Mouse (Mus musculus) intestine, postnatal 0 days (tissue): ENCODE measurements at regions not wholly inside any gene's neighbourhood (a gene's known extent, or its start where the extent isn't known, plus 50 kb on each side); places are given as distances from the start of the nearest gene placed in this dataset.

ENCODE experiments used
- ATAC-seq: fragments of 200-750 bp; cut with Nextera tagmentation; 2 replicates; pipeline ENCODE4 v1.8.0; 2017; ENCODE audit warnings: mild to moderate bottlenecking, moderate TSS enrichment, moderate library complexity
- H3K27ac ChIP-seq: fragments of 300-500 bp; sonication (generic); 2 replicates; pipeline ENCODE4 v1.5.1; 2014; ENCODE audit warnings: mild to moderate bottlenecking, low read depth, low read length, moderate library complexity
- H3K27me3 ChIP-seq: fragments of 300-500 bp; sonication (generic); replicated peaks from 2 replicates; pipeline ENCODE4 v1.6.1; 2014; ENCODE audit warnings: low read length, mixed read lengths; ENCODE audit not compliant: control insufficient read depth, insufficient read depth
- H3K36me3 ChIP-seq: fragments of 300-500 bp; sonication (generic); 2 replicates; pipeline ENCODE4 v1.6.1; 2014; ENCODE audit warnings: mild to moderate bottlenecking, moderate library complexity; ENCODE audit not compliant: control insufficient read depth, insufficient read depth
- H3K4me1 ChIP-seq: fragments of 300-500 bp; sonication (generic); replicated peaks from 2 replicates; pipeline ENCODE4 v1.6.1; 2014; ENCODE audit warnings: antibody characterized with exemption, low read length, mixed read lengths; ENCODE audit not compliant: control insufficient read depth, insufficient read depth
- H3K4me2 ChIP-seq: fragments of 300-500 bp; sonication (generic); replicated peaks from 2 replicates; pipeline ENCODE4 v1.6.1; 2014; ENCODE audit warnings: low read depth, mild to moderate bottlenecking, moderate library complexity
- H3K4me3 ChIP-seq: fragments of 300-500 bp; sonication (generic); 2 replicates; pipeline ENCODE4 v1.5.1; 2014; ENCODE audit warnings: low read depth, low read length
- H3K9ac ChIP-seq: fragments of 300-500 bp; sonication (generic); 2 replicates; pipeline ENCODE4 v1.6.1; 2014; ENCODE audit warnings: mild to moderate bottlenecking, low read depth, low read length
- H3K9me3 ChIP-seq: fragments of 300-500 bp; sonication (generic); 2 replicates; pipeline ENCODE4 v1.6.1; 2016; ENCODE audit warnings: mixed run types; ENCODE audit not compliant: control insufficient read depth
- CTCF ChIP-seq: sonication (generic); IDR thresholded peaks from 2 replicates; pipeline ENCODE4 v1.5.1; 2016; ENCODE audit warnings: low read depth, mild to moderate bottlenecking, control low read depth, antibody characterized with exemption, moderate library complexity
- WGBS: fragments of 180-500 bp; shearing (Covaris S2); extraction: QIAGEN DNeasy Blood & Tissue Kit; methylation state at CpG from one replicate; pipeline ENCODE4 v1.1.7; 2014; 5-methylcytosine and 5-hydroxymethylcytosine counted together

GRCm38 (mm10) chr3:41351091-41351685 is 204.3 kb upstream of the Jade1 start:
- Histone ChIP-seq H3K4me3 (no peak overlapping the region), H3K9ac (no peak overlapping the region), H3K9me3 (no peaks in the 10 kb centered on the region), H3K4me2 (no peak overlapping the region), H3K27ac (no peak overlapping the region), H3K36me3 (no peaks in the 10 kb centered on the region), H3K4me1 (no peaks in the 10 kb centered on the region), H3K27me3 (no peaks in the 10 kb centered on the region)
- WGBS = 87% methylated on average over 8 of the region's 8 CpGs
- TF ChIP-seq CTCF = no peak
- ATAC-seq = no peak

- Histone ChIP-seq H3K27me3 (no peaks in the 10 kb centered on the region), H3K9me3 (no peaks in the 10 kb centered on the region), H3K9ac (no peak overlapping the region), H3K4me3 (no peak overlapping the region), H3K4me1 (no peaks in the 10 kb centered on the region), H3K4me2 (no peak overlapping the region), H3K27ac (no peak overlapping the region), H3K36me3 (no peaks in the 10 kb centered on the region)
- no peak for ATAC-seq
- WGBS = 71% methylated on average over 3 of the region's 3 CpGs
- no peak for TF ChIP-seq CTCF
Observed at GRCm38 (mm10) chr3:41350331-41350730, 205.2 kb upstream of the Jade1 start.

- Histone ChIP-seq H3K9ac (no peak overlapping the region), H3K4me3 (no peak overlapping the region), H3K9me3 (no peaks in the 10 kb centered on the region), H3K27me3 (no peaks in the 10 kb centered on the region), H3K27ac (no peak overlapping the region), H3K4me1 (no peaks in the 10 kb centered on the region), H3K36me3 (no peaks in the 10 kb centered on the region), H3K4me2 (no peak overlapping the region)
- TF ChIP-seq CTCF = peak; percentile 73
- 69% methylated on average over 1 of the region's 1 CpGs for WGBS
- no peak for ATAC-seq
Observed at GRCm38 (mm10) chr3:41348795-41349194, 206.7 kb upstream of the Jade1 start.

- Histone ChIP-seq H3K27me3 (no peaks in the 10 kb centered on the region), H3K9ac (no peak overlapping the region), H3K4me2 (no peak overlapping the region), H3K4me1 (no peaks in the 10 kb centered on the region), H3K36me3 (no peaks in the 10 kb centered on the region), H3K9me3 (no peaks in the 10 kb centered on the region), H3K27ac (no peak overlapping the region), H3K4me3 (no peak overlapping the region)
- ATAC-seq = no peak
- TF ChIP-seq CTCF = no peak
- WGBS = 67% methylated on average over 5 of the region's 5 CpGs
Observed at GRCm38 (mm10) chr3:41346863-41347262, 208.7 kb upstream of the Jade1 start.

- TF ChIP-seq CTCF = no peak
- no peak overlapping the region for H3K27ac ChIP-seq
- H3K4me1 ChIP-seq = no peaks in the 10 kb centered on the region
- no peaks in the 10 kb centered on the region for H3K9me3 ChIP-seq
- WGBS = 83% methylated on average over 2 of the region's 2 CpGs
- H3K4me2 ChIP-seq = no peak overlapping the region
- H3K36me3 ChIP-seq = no peaks in the 10 kb centered on the region
- ATAC-seq = no peak
- no peak overlapping the region for H3K9ac ChIP-seq
- H3K27me3 ChIP-seq = no peaks in the 10 kb centered on the region
- H3K4me3 ChIP-seq = no peak overlapping the region
Observed at GRCm38 (mm10) chr3:41343431-41343830, 212.1 kb upstream of the Jade1 start.

GRCm38 (mm10) chr3:41332481-41332880 is 223.1 kb upstream of the Jade1 start:
- Histone ChIP-seq H3K9me3 (no peaks in the 10 kb centered on the region), H3K4me1 (no peaks in the 10 kb centered on the region), H3K27ac (no peak overlapping the region), H3K9ac (no peak overlapping the region), H3K4me3 (no peak overlapping the region), H3K36me3 (no peaks in the 10 kb centered on the region), H3K4me2 (no peak overlapping the region), H3K27me3 (no peaks in the 10 kb centered on the region)
- WGBS = 70% methylated on average over 7 of the region's 7 CpGs
- ATAC-seq = no peak
- TF ChIP-seq CTCF = no peak

GRCm38 (mm10) chr3:41330356-41330755 is 225.2 kb upstream of the Jade1 start:
- Histone ChIP-seq H3K9ac (no peak overlapping the region), H3K4me2 (no peak overlapping the region), H3K27me3 (no peaks in the 10 kb centered on the region), H3K4me1 (no peaks in the 10 kb centered on the region), H3K4me3 (no peak overlapping the region), H3K9me3 (no peaks in the 10 kb centered on the region), H3K27ac (no peak overlapping the region), H3K36me3 (no peaks in the 10 kb centered on the region)
- TF ChIP-seq CTCF = no peak
- 78% methylated on average over 5 of the region's 5 CpGs for WGBS
- ATAC-seq = no peak
